Mouse (Mus musculus) induced T-regulatory cell, adult 2 months (primary cell): ENCODE measurements at regions not wholly inside any gene's neighbourhood (a gene's known extent, or its start where the extent isn't known, plus 50 kb on each side); places are given as distances from the start of the nearest gene placed in this dataset.
"Not testable (repeated sequence)": the region's sequence is repeated elsewhere in the genome, so short reads cannot be mapped to it uniquely, and the experiment has no call there.

Experiments used
- DNase-seq: peaks from one replicate; pipeline ENCODE4 v3.0.0-alpha.2; 2012; ENCODE audit warnings: low read depth

DNA sequence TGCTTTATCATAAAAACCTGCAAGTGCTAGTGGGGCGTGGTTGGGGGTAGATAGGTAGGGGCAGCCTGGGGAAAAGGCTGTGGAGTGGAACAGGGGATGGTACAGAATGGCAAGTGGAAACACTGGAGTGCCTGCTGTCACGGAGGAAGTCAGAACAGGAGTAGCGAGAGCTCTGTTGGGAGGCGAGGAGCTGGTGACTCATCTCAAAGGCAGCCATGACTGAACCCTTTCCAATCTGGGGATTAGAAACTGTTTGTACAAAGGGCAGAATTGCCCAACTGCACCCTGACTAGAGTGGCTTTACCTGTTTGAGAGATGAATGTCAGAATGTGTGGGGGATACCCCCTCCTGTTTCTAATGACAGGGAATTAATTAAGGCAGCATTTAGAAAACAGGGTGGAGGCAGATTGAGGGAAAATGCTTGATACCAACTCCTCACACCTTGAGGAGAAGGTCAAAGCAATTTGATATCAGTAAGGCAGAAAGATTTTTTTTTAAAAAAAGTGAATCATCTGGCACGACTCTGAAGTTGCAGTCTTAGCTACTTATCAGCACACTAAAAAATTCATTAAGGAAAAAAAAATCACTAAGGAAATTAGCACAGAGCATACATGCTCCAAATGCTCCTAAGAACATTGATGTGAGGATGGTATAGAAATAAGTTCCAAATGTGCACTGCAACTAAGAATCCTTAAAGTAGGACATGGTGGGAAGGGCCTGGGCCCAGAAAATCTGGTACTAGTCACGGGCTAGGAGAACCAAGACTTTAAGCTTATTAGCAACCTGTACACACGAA lies 54.7 kb upstream of the Usp25 start:
- no peak for DNase-seq

DNA sequence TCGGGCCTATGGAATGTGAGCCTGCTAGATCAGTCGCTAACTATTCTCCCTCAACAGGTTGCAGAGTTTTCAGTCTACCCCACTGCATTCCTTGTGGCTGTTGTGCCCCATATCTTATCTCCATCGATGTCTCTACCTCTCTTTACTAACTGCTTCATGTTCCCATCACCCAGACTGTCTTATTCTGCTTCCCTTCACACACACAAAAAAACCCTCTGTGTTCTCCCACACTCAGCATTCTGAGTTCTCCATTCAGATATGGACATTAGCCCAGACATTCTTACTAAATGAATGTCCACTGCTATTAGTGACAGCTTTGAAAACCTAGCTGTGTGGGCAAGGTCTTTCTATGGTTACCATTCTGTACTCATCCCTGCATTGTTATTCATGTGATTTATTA lies 56.0 kb upstream of the Usp25 start:
- DNase-seq, result no peak

DNA sequence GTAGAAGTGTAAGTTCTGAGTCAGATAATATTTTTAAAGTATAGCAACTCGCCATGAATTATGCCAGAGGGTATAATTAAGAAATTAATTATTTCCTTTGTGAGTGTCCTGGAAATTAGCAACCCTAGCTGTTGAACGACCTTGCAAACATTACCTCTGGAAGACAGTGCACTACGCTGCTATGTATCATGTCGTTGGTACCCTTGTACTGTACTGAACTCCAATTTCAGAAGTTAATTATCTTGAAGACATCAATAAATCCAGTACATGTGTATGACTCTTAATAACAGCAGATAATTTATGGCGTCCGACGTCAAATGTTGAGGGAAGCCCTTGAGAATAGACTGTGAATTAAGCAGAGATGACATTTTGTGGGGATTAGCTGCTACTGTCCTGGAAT lies 56.4 kb upstream of the Usp25 start:
- no peak for DNase-seq

DNA sequence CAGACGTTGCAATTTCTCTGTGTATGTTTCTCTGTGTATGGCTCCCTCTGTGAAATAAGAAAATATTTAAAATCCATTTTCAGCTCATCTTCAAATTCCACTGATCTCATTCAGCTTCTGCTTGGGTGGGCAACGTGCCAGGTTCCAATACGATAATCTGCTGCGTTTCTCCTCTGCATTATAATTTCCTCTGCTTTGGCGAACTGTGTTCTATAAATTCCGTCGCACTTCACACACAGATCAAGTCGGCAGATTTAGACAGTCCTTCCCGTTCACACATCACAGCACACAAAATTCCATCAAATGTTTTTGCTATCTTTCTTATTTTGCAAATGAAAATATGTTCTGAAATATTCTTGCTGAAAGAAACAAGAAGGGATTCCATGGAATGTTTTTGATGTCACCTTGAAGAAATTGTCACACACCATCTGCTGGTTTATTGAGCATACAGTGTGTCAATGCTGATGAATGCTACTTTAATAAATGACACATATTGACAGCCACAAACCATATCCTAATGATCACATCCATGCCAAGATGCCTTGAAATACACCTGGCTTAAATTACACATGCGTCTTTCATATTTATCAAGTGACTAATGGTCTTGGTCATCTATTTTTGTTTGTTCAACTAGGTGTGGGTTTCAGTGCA lies 62.5 kb upstream of the Usp25 start:
- no peak for DNase-seq

DNA sequence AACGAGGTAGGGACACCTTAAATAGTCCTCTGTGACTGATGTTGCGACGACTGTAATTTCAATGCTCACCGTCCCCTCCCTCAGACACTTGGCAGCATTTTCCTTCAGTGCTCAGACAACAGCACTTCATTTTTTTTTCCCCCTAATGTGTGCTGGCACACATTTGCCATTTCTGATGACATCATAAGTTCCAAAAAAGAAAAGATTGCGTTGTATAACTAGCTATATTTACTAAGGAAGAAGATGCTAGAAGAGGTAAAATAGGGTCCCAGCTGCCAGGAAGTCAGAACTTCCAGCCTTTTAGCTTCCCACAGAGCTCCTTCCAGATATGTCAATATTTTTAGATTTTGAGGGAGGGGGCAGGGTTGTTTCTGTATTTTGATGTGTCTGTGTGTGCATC lies 66.5 kb upstream of the Usp25 start:
- no peak for DNase-seq

DNA sequence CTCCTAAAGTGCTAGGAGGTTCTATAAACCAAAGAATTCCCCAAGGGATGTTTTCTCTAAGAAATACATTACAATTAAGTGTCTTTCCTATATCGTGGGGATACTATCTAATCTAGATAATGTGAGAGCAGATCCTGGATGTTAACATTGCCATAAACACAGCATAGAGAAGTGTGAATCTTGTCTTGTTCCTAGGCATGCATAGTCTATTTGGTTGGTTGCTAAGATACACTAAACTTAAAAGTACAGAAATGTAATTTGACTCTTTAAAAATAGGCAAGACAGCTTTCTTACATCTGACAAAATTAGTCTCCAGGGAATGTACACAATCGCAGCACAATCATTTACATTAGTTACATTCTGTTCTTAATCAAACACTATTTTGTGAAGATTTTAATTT lies 75.4 kb upstream of the Usp25 start:
- DNase-seq, result no peak

DNA sequence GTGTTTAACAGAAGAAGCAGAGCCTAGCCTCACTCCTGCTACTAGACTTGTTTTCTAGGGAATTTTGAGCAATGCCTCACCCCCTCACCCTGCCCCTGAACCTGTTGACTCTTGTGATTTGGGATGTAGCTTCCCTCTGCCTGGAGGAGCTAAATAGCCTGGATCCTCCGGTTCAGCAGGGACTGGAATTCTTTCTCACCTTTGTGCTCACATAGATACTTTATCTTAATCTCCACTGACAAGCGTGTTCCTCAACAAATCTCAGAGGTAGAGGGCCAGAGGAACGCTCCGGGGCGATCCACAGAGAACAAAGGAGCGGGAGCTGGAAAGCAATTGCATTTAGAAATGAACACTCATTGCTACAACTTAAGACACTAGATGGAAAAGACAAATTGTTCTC lies 85.6 kb upstream of the Usp25 start:
- no peak for DNase-seq

DNA sequence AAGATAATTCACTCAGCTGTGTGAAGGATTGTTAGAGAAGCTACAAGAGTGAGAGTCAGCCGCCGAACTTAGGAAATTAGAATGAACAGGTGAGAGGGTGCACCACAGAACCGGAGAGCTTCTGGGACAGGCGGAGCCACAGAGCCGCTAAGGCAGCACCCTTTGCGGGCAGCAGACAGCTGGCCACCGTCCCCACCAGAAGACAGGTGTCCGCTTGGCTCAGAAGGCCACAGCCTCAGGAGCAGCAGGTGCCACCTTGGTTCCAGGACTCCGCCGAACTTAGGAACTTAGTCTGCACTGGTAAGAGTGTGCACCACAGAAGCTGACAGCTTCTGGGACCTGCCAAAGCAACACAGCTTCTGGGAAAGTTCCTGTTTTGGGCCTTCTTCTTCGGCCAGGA lies 93.4 kb upstream of the Usp25 start:
- DNase-seq, result not testable (repeated sequence)

DNA sequence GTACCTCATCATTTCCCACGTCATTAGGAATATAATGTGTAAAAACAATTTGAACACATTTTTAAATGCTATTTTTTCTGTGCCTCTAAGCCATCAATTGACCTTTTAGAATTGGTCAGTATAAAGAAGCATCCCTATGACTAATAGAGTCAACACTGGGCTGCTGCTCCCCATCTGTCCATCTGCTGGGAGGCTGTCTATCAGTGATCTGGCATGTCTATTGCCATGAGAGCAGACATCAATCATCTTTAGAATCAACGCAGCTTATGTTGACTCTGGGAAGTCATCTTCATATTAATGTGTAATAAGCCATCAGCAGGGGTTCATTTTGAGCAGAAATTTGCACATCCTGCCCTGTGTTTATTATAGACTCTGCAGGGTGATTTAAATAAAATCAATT lies 94.9 kb upstream of the Usp25 start:
- DNase-seq, result no peak

DNA sequence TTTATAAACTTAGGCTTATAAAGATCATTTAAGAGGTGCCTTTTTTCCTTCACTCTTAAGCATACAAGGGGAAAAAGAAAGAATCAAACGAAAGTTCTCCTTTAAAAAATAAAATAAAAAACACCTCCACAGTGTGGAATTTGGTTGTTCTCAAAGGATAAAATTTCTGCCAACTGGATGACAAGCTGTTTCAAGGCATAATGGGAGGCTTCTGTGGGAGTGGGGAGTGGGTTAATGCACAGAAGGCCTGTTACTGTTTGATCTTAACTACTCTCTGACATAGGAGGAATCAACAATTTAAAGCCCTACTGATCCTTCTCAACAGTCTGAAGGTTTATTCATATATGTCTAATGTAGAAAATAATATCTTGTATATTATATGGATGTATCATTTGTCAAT lies 99.2 kb upstream of the Usp25 start:
- no peak for DNase-seq

DNA sequence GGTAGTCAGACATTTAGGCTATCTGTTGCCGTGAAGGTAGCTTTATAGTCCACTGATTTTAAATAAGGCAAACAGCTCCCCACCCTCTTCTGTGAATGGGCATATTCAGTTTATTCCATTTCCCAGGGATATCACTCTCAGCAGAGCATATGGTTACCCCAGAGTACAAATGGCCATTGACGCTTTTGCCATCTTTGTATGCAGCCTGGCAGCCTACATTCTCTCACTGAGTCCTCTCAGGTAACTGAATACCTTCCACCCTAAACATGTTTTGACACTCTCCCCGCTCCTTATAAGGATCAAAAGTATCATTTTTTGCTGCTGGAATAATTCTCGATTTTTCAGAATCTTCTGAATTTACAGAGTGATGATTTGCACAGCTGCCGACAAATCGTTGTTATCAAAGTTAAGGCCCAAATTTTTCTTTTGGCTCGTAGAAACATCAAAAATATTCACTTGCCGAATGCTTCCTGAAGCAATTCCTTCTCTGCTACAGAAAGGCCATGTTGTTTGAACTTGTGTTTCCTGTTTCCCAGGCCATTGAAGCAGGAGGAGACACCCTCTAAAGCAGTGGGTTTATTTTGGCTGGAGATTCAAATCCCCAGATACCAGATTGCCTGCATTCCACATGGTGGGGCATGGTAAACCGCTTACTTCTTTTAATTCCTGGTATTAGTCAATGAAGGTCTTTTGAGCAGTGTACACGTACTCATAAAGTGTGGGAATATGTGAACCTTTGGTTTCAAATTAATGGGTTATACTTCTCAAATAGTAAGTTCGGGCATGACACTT lies 108.1 kb upstream of the Usp25 start:
- no peak for DNase-seq

DNA sequence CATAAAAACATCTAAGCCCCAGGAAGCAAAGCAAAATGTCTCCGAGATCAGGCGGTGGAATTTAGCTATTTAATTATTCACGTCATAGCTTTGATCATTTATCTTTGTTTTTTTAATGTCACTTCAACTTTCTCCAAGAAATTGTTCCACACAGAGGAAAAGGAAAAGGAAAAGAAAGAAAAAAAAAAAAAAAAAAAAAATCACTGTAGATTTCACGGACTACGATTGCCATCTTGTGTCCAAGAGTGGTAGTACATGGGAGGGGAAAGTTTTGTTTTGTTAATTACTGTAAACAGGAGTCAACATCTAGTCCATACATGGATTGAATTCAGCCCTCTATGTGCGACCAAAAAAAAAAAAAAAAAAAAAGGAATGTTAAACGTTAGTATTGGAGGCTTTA lies 114.4 kb upstream of the Usp25 start:
- DNase-seq, result peak; percentile 62

DNA sequence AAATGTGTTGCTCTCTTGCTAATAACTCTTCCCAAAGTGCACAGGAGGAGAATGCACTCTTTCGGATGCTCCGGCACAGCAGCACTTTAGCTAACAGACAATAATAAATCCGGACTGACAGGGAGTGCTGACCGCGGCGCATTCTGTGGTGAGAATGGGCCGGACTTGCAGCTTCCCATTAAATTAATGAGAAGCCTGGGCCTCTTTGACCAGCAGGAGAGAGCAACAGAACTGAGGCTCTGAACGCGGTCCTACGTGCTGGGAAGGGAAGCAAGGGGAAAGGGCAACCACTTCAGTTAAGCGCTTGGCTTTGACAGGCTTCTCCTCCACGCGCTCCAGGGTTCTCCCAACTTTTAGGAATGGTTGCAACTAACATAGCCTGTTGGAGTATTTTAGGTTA lies 117.2 kb upstream of the Usp25 start:
- no peak for DNase-seq

DNA sequence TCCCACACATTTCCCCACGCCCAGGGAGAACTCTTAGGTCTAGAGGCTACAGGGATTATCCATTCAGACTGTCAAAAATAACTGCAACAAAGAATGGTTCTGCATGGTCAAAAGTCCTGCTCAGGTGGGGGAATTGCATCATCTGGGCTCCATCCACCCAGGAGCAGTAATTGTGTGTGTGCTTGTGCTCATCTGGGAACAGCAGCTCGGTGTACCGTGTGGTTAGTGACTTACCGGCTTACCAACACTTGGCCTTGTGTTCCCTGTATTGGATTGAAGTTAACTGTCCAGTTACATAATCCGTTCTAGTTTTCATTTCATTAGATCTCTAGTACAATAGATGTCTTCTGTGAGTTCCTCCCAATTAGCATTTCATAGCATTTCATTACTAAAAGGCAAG lies 117.7 kb upstream of the Usp25 start:
- DNase-seq, result no peak

DNA sequence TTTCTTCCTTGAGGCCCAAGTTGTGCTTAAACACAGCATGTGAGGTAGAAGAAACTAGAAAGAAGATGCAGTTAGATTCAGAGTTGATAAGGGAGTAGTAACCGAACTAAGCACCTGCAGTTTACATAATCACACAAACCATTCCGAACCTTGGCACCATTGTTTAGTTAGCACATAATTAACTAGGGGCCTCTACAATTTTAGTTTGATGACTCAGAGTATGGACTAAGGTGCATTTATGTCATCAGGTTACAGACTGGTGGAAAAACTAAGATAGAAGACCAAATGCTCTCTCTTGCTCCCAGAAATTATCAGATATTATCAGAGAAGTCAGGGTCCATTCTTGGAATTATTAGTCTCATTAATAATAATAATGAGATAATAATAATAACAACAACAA lies 134.9 kb upstream of the Usp25 start:
- no peak for DNase-seq

DNA sequence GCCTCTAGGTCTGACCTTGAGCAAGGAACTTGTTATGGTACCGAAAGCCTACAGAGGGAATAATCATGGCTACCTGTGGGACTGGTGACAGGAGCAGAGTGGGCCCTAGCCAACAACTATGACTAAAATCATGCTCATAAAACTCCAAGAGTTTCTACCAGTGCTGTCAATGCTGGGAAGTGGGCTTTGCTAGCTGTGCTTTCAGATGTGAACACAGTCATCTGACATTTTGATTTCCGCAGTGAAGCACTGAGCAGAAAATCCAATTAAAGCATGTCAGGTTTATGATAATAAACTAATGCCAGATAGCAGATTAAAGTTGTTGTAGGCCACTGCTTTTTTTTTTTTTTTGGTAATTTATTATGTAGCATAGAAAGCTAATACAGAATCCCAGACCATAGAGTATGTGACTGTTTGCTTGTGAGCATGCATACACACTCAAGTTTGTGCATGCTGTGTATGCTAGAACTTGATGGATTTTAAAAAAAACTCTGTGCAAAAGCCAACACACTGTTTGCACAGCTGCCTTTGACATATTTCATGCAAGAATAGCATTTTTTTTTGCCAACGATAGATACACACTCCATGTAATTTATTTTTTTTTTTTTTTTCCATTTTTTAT lies 138.0 kb upstream of the Usp25 start:
- no peak for DNase-seq

DNA sequence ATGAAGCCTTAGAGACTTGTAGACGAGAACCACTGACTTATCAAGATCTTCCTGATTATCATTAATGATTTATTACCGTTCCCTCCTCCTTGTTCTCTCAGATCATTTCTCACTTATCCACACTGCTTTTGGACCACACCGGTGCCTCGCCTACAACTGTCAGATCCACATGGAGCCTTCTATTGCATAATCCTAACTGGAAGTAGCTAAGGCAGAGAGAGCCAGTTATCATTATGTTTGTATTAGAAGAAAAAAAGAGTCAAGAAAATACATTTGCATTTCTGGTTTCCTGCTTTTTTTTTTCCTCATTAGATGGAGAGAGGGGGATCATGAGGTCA lies 147.1 kb upstream of the Usp25 start:
- no peak for DNase-seq

DNA sequence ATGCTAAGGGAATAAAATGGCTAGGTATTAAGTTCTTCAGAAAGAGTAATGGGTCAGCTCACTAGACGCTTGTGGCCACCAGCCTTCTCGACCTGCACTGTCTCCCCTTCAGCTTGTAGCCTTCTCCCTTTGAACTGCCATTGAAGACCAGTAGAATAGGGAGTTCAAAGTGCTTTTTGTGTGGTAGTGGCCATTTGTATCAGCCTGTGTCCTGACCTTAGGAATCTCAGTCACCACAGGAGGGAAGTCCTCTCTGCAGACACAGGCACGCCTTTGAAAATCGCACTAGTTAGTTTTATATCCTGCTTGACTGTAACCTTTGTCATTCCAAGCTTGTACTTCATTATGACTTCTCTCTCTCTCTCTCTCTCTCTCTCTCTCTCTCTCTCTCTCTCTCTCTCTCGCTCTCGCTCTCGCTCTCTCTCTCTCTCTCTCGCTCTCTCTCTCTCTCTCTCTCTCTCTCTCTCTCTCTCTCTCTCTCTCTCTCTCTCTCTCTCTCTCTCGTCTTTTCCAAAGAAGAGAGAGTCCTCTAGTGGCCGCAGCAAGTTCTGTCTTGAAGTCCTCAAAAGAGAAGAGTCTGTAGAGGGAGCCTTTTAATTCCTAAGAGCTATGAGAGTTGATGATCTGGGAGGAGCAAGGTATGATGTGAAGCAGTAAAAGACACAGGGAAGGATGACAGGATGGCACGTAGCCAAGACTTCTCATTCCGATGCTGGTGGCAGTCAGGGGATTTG lies 147.6 kb upstream of the Usp25 start:
- peak; percentile 30 for DNase-seq

DNA sequence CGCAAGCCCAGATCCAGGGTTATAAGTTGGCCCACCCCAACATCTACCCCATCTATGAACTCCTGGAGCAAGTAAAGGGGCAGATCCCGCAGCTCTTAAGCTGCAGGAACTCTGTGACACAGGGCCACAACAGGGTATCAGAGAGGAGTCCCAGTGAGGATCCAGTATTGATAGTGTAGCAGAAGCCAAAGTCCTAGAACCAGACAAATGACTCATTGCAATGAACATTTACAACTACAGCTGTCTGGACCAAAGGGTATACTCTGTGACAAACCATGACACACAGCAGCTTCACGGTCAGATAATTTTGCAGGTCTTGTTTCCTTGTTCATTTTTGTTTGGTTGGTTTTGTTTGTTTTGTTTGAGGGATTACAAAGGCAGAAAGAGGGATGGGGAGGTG lies 149.1 kb upstream of the Usp25 start:
- no peak for DNase-seq

DNA sequence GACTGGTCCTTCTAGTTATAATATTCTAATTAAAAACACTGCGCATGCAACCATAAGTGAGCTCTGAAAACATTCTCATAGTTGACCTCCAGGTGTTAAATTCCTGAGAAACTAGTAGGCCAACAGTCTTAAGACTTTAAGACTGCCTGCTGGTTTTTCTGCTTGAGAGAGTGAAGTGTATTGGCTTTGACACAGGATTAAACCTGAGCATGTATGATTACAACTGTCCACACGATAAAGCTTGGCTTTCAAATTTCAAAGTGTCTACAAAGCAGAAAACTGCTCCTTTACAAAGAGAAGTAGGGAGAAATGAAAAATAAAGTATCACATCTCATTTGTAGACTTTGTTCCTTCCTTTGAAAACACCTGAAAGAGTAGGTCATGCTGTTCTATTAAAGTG lies 157.7 kb upstream of the Usp25 start:
- no peak for DNase-seq

DNA sequence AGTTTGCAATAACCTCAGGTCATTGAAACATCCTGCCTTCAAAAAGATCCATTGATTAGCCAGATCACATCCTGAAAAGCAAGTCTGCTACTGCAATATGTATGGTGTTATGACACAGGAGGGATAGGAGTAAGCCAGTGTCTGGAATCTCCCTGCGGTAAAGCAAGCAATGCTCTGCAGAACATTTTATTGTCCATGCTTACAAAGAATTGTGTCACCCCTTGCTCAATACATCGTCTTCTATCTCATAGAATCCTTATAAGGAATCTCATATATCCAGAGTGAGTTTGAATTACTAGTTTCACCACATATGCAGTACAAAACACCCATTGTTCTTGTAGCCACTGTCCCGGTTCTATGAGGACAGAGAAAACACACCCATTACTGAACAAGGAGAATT lies 162.1 kb upstream of the Usp25 start:
- no peak for DNase-seq

DNA sequence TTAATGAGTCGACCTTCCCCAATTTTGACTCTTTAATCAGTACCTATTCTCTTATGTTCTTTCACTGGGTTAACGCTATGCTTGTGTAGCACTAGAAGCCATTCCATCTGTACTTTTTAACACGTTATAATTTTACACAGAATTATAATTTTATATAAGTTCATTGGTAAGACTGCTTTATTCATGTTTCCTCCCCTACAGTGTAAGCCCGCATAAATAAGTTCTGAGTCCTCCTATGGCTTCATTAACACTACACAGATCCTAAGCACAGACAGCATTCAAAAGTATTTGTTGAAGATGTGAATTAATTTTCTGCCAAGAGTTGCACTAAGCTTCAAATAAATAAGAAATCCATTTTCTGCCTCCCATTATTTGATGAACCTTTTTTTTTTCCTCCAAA lies 176.1 kb upstream of the Usp25 start:
- DNase-seq, result no peak
